Mouse (Mus musculus) T-helper 2 cell (primary cell): ENCODE data around the gene Ubqln1.
"Not testable (repeated sequence)": the region's sequence is repeated elsewhere in the genome, so short reads cannot be mapped to it uniquely, and the experiment has no call there.

Experiments used
- in situ Hi-C: fragments of 300-600 bp; cut with MboI, MseI; formaldehyde crosslinking; loops from one replicate; pipeline ENCODE4 v1.15.1; 2025; ENCODE audit warnings: high pct_unique_total_duplicates

Gene Ubqln1

GRCm38 (mm10) chr13:58157447-58158098, 57.9 kb downstream of the Ubqln1 start, which contains the start of gene Idnk:
Gene Idnk, plus strand, starts transcription at chr13:58157649.
- in situ Hi-C loops = loop anchor here (5.0 to 10.0 kb wide), 2 partner anchors 117 to 225 kb away; partner anchors contain the start of gene Gkap1

GRCm38 (mm10) chr13:58157036-58157435, 58.4 kb downstream of the Ubqln1 start:
- in situ Hi-C loops = loop anchor here (5.0 to 10.0 kb wide), 2 partner anchors 118 to 225 kb away; partner anchors contain the start of gene Gkap1

DNA sequence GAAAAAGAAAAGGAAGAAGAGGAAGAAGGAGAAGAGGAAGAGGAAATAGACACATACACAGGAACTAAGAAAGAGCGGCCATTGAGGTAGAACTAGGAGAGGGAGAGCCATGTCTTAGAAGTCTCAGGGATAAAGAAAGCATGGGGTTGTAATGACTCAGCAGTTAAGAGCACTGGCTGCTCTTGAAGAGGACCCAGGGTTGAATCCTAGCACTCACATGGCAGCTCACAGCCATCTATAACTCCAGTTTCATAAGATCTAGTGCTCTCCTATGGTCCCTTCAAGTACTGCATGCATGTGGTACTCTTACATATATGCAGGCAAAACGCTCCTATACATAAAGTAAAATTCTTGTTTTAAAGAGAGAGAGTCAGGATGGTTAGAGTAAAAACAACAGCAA, 59.4 kb downstream of the Ubqln1 start:
- in situ Hi-C loops = loop anchor here (5.0 to 10.0 kb wide), 2 partner anchors 119 to 226 kb away; partner anchors contain the start of gene Gkap1

- in situ Hi-C loops = loop anchor here (10.0 kb wide), 1 partner anchor 124 kb away; the partner anchor contains the start of gene Gkap1
These were observed 65.0 kb downstream of the Ubqln1 start for GRCm38 (mm10) chr13:58150442-58150841.

- in situ Hi-C loops = loop anchor here (10.0 kb wide), 1 partner anchor 125 kb away; the partner anchor contains the start of gene Gkap1
These were observed 65.8 kb downstream of the Ubqln1 start for GRCm38 (mm10) chr13:58149629-58150028.

- in situ Hi-C loops = no loop called here
These were observed 66.4 kb downstream of the Ubqln1 start for GRCm38 (mm10) chr13:58149033-58149558.

- in situ Hi-C loops = no loop called here
These were observed 67.1 kb downstream of the Ubqln1 start for GRCm38 (mm10) chr13:58148256-58148831.

DNA sequence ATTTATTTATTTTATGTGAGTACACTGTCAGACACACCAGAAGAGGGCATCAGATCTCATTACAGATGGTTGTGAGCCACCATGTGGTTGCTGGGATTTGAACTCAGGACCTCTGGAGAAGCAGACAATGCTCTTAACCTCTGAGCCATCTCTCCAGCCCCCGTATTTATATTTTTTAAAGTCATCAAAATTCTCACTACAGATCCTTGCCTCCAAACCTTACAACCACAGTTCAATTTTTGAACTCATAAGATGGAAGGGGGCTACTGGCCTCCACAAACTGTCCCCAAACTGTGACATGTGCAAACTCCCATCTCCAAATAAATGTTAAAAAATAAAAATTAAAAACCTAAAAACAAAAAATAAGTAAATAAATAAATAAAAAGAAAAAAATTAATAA, 67.7 kb downstream of the Ubqln1 start:
- in situ Hi-C loops = no loop called here

GRCm38 (mm10) chr13:58146603-58147002, 68.8 kb downstream of the Ubqln1 start:
- in situ Hi-C loops = not testable (repeated sequence)

DNA sequence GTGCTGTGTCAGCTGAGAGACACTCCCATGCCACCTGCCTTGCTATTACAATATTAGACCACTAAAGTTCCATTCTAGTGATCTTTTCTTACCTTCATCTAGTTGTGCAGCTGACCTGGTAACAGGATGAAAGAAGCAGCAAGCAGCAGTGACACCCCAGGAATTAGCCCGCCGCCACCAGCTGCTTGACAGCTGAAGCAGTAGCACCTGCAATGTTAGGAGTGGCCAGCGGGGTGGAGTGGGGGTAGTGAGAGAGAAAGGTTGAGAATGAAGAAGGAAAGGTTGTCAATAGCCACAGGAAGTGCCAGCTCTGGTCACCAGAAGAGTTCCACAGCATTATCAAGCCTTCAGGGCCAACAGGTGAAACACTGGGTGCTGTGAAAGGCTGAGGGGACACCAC, 83.8 kb downstream of the Ubqln1 start:
- in situ Hi-C loops = loop anchor here (10.0 kb wide), 1 partner anchor 233 kb away; no protein-coding TSS in a partner anchor

GRCm38 (mm10) chr13:58129687-58130246, 85.7 kb downstream of the Ubqln1 start:
- in situ Hi-C loops = loop anchor here (10.0 kb wide), 1 partner anchor 235 kb away; no protein-coding TSS in a partner anchor

- in situ Hi-C loops = no loop called here
These were observed 86.4 kb downstream of the Ubqln1 start for GRCm38 (mm10) chr13:58128768-58129671.

DNA sequence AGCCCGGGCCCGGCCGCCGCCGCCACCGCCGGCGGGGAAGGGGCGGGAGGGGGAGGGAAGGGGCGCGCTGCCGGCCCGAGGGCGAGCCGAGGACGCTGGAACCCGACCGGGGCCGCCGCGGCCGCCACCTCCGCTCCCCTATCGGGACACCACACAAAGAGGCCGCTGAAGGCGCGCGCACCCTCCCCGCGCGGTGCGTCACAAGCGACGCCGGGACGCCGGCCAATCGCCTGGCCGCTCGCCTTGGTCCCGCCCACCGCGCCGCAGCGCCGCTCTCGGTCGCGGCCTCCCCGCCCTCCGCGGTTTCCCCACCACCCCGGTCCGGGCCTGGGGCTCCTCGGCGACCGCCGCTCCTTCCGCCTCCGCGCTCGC, 87.1 kb downstream of the Ubqln1 start, which contains the start of gene Hnrnpa0:
Gene Hnrnpa0, minus strand, starts transcription at position 161 of the 372 bp plus-strand sequence.
- in situ Hi-C loops = no loop called here

DNA sequence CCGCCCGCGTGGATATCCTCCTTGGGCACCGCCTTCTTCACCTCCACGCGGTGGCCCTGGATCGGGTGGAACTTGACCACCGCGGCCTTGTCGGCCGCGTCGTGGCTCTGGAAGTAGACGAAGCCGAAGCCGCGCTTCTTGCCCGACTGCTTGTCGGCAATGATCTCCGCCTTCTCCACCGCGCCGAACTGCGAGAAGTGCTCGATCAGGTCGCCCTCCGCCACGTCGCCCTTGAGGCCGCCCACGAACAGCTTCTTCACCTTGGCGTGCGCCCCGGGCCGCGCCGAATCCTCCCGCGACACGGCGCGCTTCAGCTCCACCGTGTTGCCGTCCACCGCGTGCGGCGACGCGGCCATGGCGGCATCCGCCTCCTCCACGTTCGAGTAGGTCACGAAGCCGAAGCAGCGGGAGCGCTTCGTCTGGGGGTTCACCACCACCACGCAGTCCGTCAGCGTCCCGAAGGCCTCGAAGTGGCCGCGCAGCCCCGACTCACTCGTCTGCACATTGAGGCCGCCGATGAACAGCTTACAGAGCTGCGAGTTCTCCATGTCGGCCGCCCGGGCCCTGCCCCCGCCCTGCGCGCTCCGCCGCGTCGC, 87.6 kb downstream of the Ubqln1 start:
- in situ Hi-C loops = no loop called here

- in situ Hi-C loops = no loop called here
These were observed 88.3 kb downstream of the Ubqln1 start for GRCm38 (mm10) chr13:58126862-58127765.
